Mouse (Mus musculus) lung, embryonic 16.5 days (tissue): ENCODE results near the gene Mmgt2. TPM values are rescaled to one million over a fixed set of nuclear protein-coding genes. Genes with fewer than 3 reads are reported as not detected.
"Not testable (repeated sequence)": the region's sequence is repeated elsewhere in the genome, so short reads cannot be mapped to it uniquely, and the experiment has no call there.

Experiments
- ATAC-seq: fragments of 200-750 bp; cut with Nextera tagmentation; 2 replicates; pipeline ENCODE4 v1.8.0; 2017; ENCODE audit warnings: low read depth, mild to moderate bottlenecking, moderate library complexity
- H3K27ac ChIP-seq: fragments of 300-500 bp; sonication (generic); 2 replicates; pipeline ENCODE4 v1.5.1; 2014; ENCODE audit warnings: mild to moderate bottlenecking, control low read depth, low read length
- H3K27me3 ChIP-seq: fragments of 300-500 bp; sonication (generic); 2 replicates; pipeline ENCODE4 v1.6.1; 2014; ENCODE audit warnings: low read depth, low read length, mixed read lengths; ENCODE audit not compliant: control insufficient read depth, insufficient read depth
- H3K36me3 ChIP-seq: fragments of 300-500 bp; sonication (generic); 2 replicates; pipeline ENCODE4 v1.6.1; 2014; ENCODE audit warnings: low read length; ENCODE audit not compliant: control insufficient read depth, insufficient read depth
- H3K4me1 ChIP-seq: fragments of 300-500 bp; sonication (generic); replicated peaks from 2 replicates; pipeline ENCODE4 v1.6.1; 2014; ENCODE audit warnings: low read length, mixed read lengths; ENCODE audit not compliant: control insufficient read depth, insufficient read depth
- H3K4me2 ChIP-seq: fragments of 300-500 bp; sonication (generic); 2 replicates; pipeline ENCODE4 v1.6.1; 2014; ENCODE audit warnings: low read depth, low read length, control low read depth
- H3K4me3 ChIP-seq: fragments of 300-500 bp; sonication (generic); 2 replicates; pipeline ENCODE4 v1.5.1; 2014; ENCODE audit warnings: mild to moderate bottlenecking, low read length, control low read depth
- H3K9ac ChIP-seq: fragments of 300-500 bp; sonication (generic); 2 replicates; pipeline ENCODE4 v1.6.1; 2014; ENCODE audit warnings: low read length, control low read depth
- H3K9me3 ChIP-seq: fragments of 300-500 bp; sonication (generic); 2 replicates; pipeline ENCODE4 v1.6.1; 2016; ENCODE audit warnings: low read length; ENCODE audit not compliant: control insufficient read depth
- WGBS: fragments of 180-500 bp; shearing (Covaris S2); extraction: QIAGEN DNeasy Blood & Tissue Kit; methylation state at CpG from one replicate; pipeline ENCODE4 v1.1.7; 2014; 5-methylcytosine and 5-hydroxymethylcytosine counted together
- polyA plus RNA-seq: library from polyadenylated mRNA; unstranded; fragments of >200 nt; fragmentation: Nextera tagmentation; extraction: Ambion mirVana; gene quantifications from 2 replicates; pipeline ENCODE4 v1.2.1, GENCODE M21; 2015

The Mmgt2 gene
- polyA plus RNA-seq, 1 experiment from 2014 or later = 38.1 TPM

DNA sequence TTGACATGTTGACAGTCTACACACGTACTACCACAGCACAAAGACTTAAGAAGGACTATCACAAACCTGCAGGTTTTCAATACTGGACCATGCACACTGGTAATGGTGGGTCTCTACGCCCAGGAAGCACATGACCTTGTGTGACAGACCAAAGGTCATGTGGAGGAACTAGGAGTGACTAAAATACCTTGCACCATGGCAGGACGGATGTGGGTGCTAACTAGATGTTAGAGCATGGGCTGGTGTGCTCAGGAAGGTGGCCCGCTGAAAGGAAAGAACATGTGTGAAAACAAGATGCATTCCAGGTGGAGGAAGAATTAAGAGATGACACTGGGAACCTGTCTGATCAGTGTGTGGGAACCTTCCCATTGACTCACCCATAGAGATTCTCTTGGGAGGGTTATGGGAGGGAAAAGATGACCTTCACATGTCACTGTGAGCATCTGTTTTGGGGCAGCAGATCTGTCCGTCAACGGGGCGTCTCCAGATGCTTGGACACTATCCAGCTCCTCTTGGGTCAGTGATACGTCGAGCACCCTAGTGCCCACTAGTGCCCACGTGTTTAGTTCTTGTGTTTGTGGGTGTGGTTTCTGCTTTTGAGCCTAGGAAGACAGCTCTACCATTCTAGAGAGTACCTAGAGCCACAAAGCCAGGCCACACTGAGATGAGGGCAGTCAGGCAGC, 4.6 kb upstream of the Mmgt2 start:
- no peak overlapping the region for H3K4me2 ChIP-seq
- H3K4me1 ChIP-seq = peaks cover 44% of the 10 kb centered on the region

DNA sequence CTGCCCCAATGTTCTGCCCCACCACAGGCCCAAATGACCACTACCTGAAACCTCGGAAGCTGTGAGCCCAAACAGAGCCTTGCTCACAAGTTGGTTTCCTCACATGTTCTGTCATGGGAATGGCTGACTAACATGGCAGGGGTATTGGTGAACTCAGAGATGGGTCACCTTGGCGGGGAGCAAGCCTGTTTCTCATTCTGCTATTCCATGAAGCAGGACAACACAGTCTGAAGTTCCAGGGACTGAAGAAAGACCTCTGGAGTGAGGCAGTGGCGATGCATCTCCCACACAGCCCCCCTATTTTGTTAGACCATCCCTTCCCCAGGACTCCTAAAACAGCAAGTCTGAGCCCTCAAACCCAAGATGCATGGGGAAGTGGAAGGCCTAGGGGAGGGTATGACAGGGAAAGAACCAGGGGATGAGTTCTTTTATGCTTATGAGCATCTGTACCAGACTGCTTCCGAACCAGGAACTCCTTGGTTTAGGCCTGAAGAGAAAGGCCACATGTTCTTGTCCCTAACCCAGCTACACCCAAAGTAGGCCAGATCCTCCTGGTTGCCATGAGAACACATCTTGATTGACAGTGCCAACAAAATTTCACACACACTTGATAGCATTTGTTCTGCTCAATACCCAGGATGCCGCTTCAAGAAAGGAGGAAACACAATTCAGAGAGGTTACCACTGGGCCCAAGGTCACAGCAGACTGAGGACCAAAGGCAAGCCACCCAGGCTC, 3.7 kb upstream of the Mmgt2 start:
- H3K9ac ChIP-seq = no peak overlapping the region
- H3K27ac ChIP-seq = peak overlapping the region; percentile 89
- WGBS = 84% methylated on average over 5 of the region's 5 CpGs
- no peaks in the 10 kb centered on the region for H3K9me3 ChIP-seq
- no peak for ATAC-seq
- H3K36me3 ChIP-seq = no peaks in the 10 kb centered on the region
- H3K4me1 ChIP-seq = peaks cover 44% of the 10 kb centered on the region
- H3K4me2 ChIP-seq = peak overlapping the region; percentile 80
- no peaks in the 10 kb centered on the region for H3K27me3 ChIP-seq
- H3K4me3 ChIP-seq = no peak overlapping the region

More for the DNA sequence above, 4.6 kb upstream of the Mmgt2 start:
- H3K4me3 ChIP-seq = no peak overlapping the region
- H3K27ac ChIP-seq = peak overlapping the region; percentile 89
- H3K27me3 ChIP-seq = no peaks in the 10 kb centered on the region
- H3K9ac ChIP-seq = no peak overlapping the region
- no peaks in the 10 kb centered on the region for H3K9me3 ChIP-seq
- WGBS = 78% methylated on average over 10 of the region's 10 CpGs
- no peaks in the 10 kb centered on the region for H3K36me3 ChIP-seq
- ATAC-seq = no peak

GRCm38 (mm10) chr11:62645337-62645675, 3.2 kb upstream of the Mmgt2 start:
- Histone ChIP-seq H3K9ac (0 out of 2 replicates have a peak overlapping the region, but pooled peaks have one; percentile 21), H3K4me1 (peaks cover 44% of the 10 kb centered on the region), H3K36me3 (no peaks in the 10 kb centered on the region), H3K4me2 (peak overlapping the region; percentile 80), H3K27ac (peak overlapping the region; percentile 89), H3K9me3 (no peaks in the 10 kb centered on the region), H3K4me3 (peak overlapping the region; percentile 70), H3K27me3 (no peaks in the 10 kb centered on the region)
- ATAC-seq = no peak
- WGBS = 67% methylated on average over 4 of the region's 4 CpGs

DNA sequence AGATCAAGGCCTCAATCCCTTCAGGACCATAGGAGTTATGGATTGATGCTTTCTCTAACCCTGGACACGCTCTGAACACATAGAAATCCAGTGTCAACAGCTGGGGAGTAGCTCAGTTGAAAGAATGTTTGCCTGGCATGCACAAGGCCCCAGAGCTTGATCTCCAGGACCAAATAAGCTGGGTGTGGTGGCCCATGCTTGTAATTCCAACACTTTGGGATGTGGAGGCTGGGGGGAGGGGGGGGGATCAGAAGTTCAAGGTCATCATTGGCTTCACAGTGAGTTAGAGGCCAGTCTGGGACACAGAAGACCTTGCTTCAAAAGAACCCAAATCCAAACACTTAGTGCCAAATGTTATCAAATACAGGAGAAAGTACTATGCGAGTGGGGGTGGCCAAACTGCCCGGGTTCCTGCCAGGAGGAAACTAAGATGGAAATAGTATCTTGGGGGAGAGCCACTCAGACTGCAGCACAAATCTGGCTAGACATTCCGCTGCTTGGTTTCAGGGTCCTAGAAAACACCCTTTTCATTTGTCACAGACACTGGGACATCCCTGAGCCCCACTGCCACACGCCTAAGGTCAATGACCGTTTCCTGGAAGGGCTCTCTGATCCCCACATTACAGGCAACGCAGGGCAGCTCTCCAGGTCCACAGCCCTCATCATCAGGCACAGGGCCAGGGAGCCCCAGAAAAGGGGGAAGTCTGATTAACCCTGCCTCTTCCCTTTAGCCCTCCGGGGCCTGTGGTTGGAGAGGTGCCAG, 2.6 kb upstream of the Mmgt2 start:
- Histone ChIP-seq H3K4me3 (peak overlapping the region; percentile 70), H3K9ac (peak overlapping the region; percentile 44), H3K4me1 (peaks cover 44% of the 10 kb centered on the region)

DNA sequence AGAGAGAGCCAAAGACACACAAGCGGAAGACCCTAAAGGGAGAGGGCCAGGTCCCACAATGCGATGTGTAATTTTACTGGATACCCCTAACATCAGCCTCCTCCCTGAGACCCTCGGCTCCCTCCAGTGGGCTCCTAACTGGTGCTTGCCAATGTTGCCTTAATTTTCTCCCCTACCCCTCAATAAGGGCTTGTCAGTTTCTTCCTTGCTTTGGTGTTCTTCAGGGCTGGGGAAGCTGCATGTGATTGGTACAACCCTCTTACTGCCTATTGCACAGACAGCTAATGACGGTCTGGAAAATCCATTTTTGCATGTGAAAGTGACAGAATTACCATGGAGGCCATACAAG, 2.0 kb upstream of the Mmgt2 start:
- Histone ChIP-seq H3K9ac (peak overlapping the region; percentile 44), H3K27ac (peak overlapping the region; percentile 89), H3K4me2 (peak overlapping the region; percentile 80), H3K36me3 (no peaks in the 10 kb centered on the region), H3K27me3 (no peaks in the 10 kb centered on the region), H3K4me1 (peaks cover 44% of the 10 kb centered on the region), H3K4me3 (peak overlapping the region; percentile 70), H3K9me3 (no peaks in the 10 kb centered on the region)
- 13% methylated on average over 4 of the region's 4 CpGs for WGBS
- ATAC-seq = no peak

More for the DNA sequence above, 2.6 kb upstream of the Mmgt2 start:
- Histone ChIP-seq H3K9me3 (no peaks in the 10 kb centered on the region), H3K27me3 (no peaks in the 10 kb centered on the region), H3K36me3 (no peaks in the 10 kb centered on the region), H3K4me2 (peak overlapping the region; percentile 80), H3K27ac (peak overlapping the region; percentile 89)
- ATAC-seq = peak; percentile 1; the same call in 1 of the 2 replicates
- WGBS = 6% methylated on average over 8 of the region's 8 CpGs

DNA sequence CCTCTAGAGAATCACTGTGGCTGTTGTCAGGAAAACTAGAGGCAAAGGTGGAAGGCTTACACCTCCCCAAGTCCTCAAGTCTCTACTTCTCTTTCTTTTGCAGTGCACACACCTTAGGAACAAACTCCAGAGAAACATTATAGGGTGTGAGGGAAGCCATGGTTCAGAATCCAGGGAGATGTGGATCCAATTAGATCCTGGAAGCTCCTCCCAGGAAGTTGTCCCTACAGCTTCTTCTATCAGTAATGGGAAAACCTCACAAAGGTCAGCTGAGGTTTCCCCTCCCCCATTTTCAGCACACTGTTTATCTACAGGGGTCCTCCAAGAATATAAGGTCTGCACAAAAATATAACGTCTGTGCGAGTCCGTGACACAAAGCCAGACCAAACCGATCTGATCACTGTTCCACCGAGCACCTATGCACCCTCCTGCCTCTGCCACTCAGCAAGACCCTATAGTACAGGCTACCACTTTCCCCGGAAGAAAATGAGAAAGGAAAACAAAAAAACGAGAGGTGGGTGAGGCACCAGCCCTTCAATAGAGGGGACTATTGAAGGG, 1.4 kb upstream of the Mmgt2 start:
- H3K4me2 ChIP-seq = peak overlapping the region; percentile 80
- peak overlapping the region; percentile 70 for H3K4me3 ChIP-seq
- no peaks in the 10 kb centered on the region for H3K9me3 ChIP-seq
- peaks cover 41% of the 10 kb centered on the region for H3K4me1 ChIP-seq
- peak overlapping the region; percentile 72 for H3K9ac ChIP-seq
- peak overlapping the region; percentile 89 for H3K27ac ChIP-seq
- no peaks in the 10 kb centered on the region for H3K27me3 ChIP-seq
- no peak for ATAC-seq
- H3K36me3 ChIP-seq = no peaks in the 10 kb centered on the region
- 38% methylated on average over 7 of the region's 7 CpGs for WGBS

DNA sequence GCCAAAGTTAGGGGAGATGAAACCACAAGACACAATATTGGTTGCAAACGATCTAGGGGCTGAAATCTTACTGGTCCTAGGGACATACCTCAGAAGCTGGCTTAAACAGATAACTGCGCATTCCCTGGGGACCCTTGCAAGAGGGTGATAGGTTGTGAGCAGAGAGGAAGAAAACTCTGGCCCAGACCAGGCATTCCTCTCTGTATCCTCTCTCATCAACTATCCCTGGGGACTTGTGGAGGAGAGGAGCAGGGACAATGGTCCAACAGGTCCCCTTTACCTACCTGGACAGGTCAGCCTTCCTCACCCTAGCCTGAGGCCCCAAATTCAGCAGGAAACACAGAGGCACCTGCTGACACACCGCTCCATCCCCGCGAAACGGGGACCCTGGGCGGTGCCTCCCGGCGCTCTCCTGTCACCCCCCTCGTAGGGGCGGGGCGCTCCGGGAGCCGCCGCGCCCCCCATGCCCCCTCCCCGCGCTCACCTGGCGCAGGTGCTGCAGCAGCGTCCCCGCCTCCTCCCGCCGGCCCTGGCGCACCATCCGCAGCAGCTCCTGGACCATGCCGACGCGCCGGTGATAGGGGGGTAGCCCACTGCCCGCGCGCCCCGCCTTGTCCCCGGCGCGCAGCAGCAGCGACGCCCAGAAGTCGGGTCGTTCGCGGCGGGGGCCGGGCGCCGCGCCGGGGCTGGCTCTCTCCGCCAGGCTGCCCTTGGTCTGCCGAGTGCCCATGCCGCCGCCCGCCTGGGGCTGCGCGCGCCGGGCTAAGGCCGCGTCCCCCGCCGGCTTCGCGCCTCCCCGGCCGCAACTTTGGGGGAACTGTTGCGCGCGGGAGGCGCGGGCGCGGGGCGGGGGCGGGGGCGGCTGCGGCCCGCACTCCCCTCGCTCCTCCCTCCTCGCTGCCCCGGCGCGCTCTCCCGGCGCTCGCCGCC, 538 bp upstream of the Mmgt2 start, which contains the start of gene Lrrc75a:
TSS of gene Lrrc75a (minus strand) at position 863 of the 930 bp plus-strand sequence.
- Histone ChIP-seq H3K27ac (peak within 1 kb of the TSS; percentile 85), H3K4me2 (peak within 1 kb of the TSS; percentile 80), H3K4me3 (peak within 1 kb of the TSS; percentile 70), H3K36me3 (no peaks in the 10 kb centered on the region), H3K9me3 (no peaks in the 10 kb centered on the region), H3K4me1 (peaks cover 33% of the 10 kb centered on the region), H3K9ac (peak within 1 kb of the TSS; percentile 72), H3K27me3 (no peaks in the 10 kb centered on the region)
- peak; percentile 57 for ATAC-seq
- under 1% methylated on average over 43 of the region's 86 CpGs for WGBS

DNA sequence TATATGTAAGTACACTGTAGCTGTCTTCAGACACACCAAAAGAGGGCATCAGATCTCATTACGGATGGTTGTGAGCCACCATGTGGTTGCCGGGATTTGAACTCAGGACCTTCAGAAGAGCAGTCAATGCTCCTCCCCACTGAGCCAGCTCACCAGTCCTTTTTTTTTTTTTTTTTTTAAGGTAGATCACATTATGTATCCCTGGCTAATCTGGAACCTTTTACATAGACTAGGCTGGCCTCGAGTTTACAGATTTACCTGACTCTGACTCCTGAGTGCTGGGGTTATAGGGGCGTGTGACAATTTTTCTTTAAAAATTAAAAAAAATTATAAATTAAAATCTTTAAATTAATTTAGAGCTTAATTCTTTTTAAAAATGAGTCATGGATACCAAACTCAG, 1.3 kb downstream of the Mmgt2 start:
- H3K4me2 ChIP-seq = peak overlapping the region; percentile 80; the same call in 1 of the 2 replicates
- H3K9me3 ChIP-seq, H3K27ac ChIP-seq, ATAC-seq, H3K27me3 ChIP-seq, H3K4me3 ChIP-seq, H3K9ac ChIP-seq, H3K36me3 ChIP-seq: not testable (repeated sequence)
- 71% methylated on average over 4 of the region's 4 CpGs for WGBS
- peaks cover 27% of the 10 kb centered on the region for H3K4me1 ChIP-seq
